In the genomic region with DNA sequence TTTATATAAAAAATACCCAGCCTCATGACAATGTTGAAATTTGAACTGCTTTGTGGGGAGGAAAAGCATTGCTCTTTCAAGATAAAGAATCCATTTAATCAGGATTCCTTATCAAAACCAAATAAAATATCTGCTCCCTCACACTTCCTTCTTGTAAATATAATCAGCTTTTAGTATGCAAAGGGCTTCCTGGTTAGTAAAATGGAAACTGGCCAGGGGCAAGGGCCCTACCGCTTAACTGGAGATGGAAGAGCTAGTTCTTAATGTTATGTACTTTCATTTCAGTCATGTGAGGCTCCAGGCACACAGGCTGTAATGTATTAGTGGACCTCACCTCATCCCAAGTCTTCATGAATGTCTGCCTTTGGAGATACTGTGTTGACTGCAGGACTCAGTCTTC, we compare ENCODE assay signal across 20 mouse cellular contexts.
A peak's percentile ranks its signal among the peaks of the same experiment; 100 is the strongest.
DNase-seq lines count a peak whose midpoint lies in the region; ATAC-seq and TF ChIP-seq lines count a peak whose summit lies in the region.
"Had no signal": no experiment of that assay in that cellular context is flagged by ENCODE, and none has a peak within 500 bp of the region (broad histone marks: within the 10 kb centered on the region; RNA-seq: fewer than 3 reads in every experiment).

No protein-coding gene starts in this region.

- peak overlapping the region; percentile 22; the same call in 1 of the 2 replicates for H3K27ac ChIP-seq in spleen, adult 2 months (ENCODE audit: insufficient read depth, low read length)
- H3K27ac ChIP-seq: embryonic facial prominence, embryonic 12.5 days; heart, adult 2 months; heart, embryonic 15.5 days; hindbrain, embryonic 15.5 days had no signal

- peak; percentile 36 for ATAC-seq in common myeloid progenitor, adult 5-6 weeks (replicated peaks; ENCODE audit: low read depth, poor library complexity, severe bottlenecking)
- peak; percentile 27 for ATAC-seq in megakaryocyte progenitor cell, adult 5-6 weeks (replicated peaks; ENCODE audit: poor library complexity)
- ATAC-seq: activated CD4-positive, CD25-positive, alpha-beta regulatory T cell, adult 4 months; forebrain, embryonic 16.5 days; Patski had no signal

- peaks cover 2% of the 10 kb centered on the region; the same call in 1 of the 2 replicates for H3K4me1 ChIP-seq in lung, adult 2 months (ENCODE audit: control insufficient read depth, insufficient read depth, low read length)
- peaks cover 7% of the 10 kb centered on the region for H3K4me1 ChIP-seq in spleen, adult 2 months (ENCODE audit: control insufficient read depth, insufficient read depth, insufficient read length)
- H3K4me1 ChIP-seq: embryonic facial prominence, embryonic 12.5 days; heart, embryonic 15.5 days; hindbrain, embryonic 15.5 days had no signal

- no peaks in the 10 kb centered on the region for H3K36me3 ChIP-seq in spleen, adult 2 months (ENCODE audit: control insufficient read depth, insufficient read depth, low read length)
- H3K36me3 ChIP-seq: embryonic facial prominence, embryonic 12.5 days; heart, embryonic 15.5 days; hindbrain, embryonic 15.5 days had no signal

- no peaks in the 10 kb centered on the region for H3K27me3 ChIP-seq in spleen, adult 2 months (ENCODE audit: control insufficient read depth, insufficient read depth, low read length)
- H3K27me3 ChIP-seq: embryonic facial prominence, embryonic 12.5 days; heart, embryonic 15.5 days; hindbrain, embryonic 15.5 days; Patski had no signal

- DNase-seq in lung, adult 18-20 months, result peak; percentile 8 to 30
- no peak for DNase-seq in lung, adult 2 months
- DNase-seq in spleen, adult 2 months (ENCODE audit: low read depth in 1 of 2, low spot score in 2 of 2), result no peak
- no peak for DNase-seq in spleen, postnatal 4 days (ENCODE audit: low spot score in 2 of 2)
- no peak for DNase-seq in adrenal gland, adult 8-10 months
- no peak for DNase-seq in natural killer cell, adult 2 months (ENCODE audit: low spot score in 2 of 2)
- DNase-seq: adrenal gland, postnatal 36 days; cerebellum, adult 2 months; cerebellum, postnatal 14 days; gastrocnemius, postnatal 14 days; heart, adult 2 months; heart, postnatal 14 days had no signal

- TF ChIP-seq POLR2A in lung, adult 2 months (IDR thresholded peaks at IDR 0.05; ENCODE audit: borderline replicate concordance, extremely low read depth, low read depth, low read length), result no peak
- no peak for TF ChIP-seq POLR2A in spleen, adult 2 months (IDR thresholded peaks at IDR 0.05; ENCODE audit: low read depth, low read length)

- no peak for TF ChIP-seq CTCF in lung, adult 2 months (IDR thresholded peaks at IDR 0.05; ENCODE audit: insufficient read depth, low read length)
- no peak for TF ChIP-seq CTCF in spleen, adult 2 months (IDR thresholded peaks at IDR 0.05; ENCODE audit: extremely low read depth, insufficient read depth, insufficient read length, insufficient replicate concordance)

- no peak overlapping the region for H3K4me3 ChIP-seq in lung, adult 2 months (replicated peaks; ENCODE audit: extremely low read depth, low read depth, low read length)
- H3K4me3 ChIP-seq in spleen, adult 2 months (ENCODE audit: extremely low read depth, insufficient read depth, insufficient read length), result no peak overlapping the region
- H3K4me3 ChIP-seq: embryonic facial prominence, embryonic 12.5 days; heart, adult 2 months; heart, embryonic 15.5 days; hindbrain, embryonic 15.5 days had no signal

- WGBS in lung, adult 2 months, result 33% methylated on average over 1 of the region's 1 CpGs
- WGBS in spleen, adult 2 months, result 52% methylated on average over 1 of the region's 1 CpGs

Comparison
In these comparisons a context has a peak if more than half of its experiments do, and no peak if none do; other contexts are left out.
1. DNase-seq: peak in lung, adult 18-20 months (2 of 2); none in lung, adult 2 months (single experiment), spleen, adult 2 months (0 of 2), spleen, postnatal 4 days (0 of 2), adrenal gland, adult 8-10 months (single experiment) and natural killer cell, adult 2 months (0 of 2).